Mouse (Mus musculus) embryonic fibroblast, embryonic 13.5 days (primary cell): ENCODE results near the gene Eps8.

Experiments
- CTCF ChIP-seq: IDR thresholded peaks from 2 replicates; pipeline ENCODE4 v1.5.1; 2011; ENCODE audit warnings: mild to moderate bottlenecking, control low read depth, low read length, moderate library complexity, borderline replicate concordance; ENCODE audit not compliant: insufficient read depth
- POLR2A ChIP-seq: IDR thresholded peaks from 2 replicates; pipeline ENCODE4 v1.6.1; 2011; ENCODE audit warnings: low read depth, mild to moderate bottlenecking, control low read depth, low read length, moderate library complexity

DNA sequence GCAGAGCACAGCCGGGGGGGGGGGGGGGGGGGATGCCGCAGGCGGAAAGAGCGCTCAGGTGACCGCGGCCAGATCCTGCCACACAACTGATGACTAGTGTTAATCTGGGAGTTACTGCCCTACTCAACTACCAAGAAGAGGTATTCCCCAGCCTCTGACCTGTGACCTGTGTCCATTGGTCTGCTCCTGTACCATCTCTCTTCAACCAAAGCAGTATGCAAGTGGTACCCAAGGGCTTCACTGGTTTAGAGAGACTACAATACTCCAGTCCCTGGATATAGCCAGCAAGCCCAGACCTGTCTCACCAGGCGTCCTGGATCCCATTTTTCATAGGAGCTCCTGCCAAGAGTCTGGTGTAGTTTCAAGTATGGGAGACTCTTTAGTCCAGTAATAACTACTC is 5.1 kb downstream of the Eps8 start:
- no peak for TF ChIP-seq POLR2A
- no peak for TF ChIP-seq CTCF
